Mouse (Mus musculus): ENCODE measurements at regions not wholly inside any gene's neighbourhood (a gene's known extent, or its start where the extent isn't known, plus 50 kb on each side); places are given as distances from the start of the nearest gene placed in this dataset.

GRCm38 (mm10) chrX:81732506-81732905 lies 274.6 kb upstream of the 4930595M18Rik start:
- DNase-seq (ENCODE audit: low spot score in 2 of 2) = no peak

- no peak for DNase-seq (ENCODE audit: low spot score in 2 of 2)
Observed at GRCm38 (mm10) chrX:81729796-81730195, 271.9 kb upstream of the 4930595M18Rik start.

GRCm38 (mm10) chrX:81704023-81704422 lies 246.1 kb upstream of the 4930595M18Rik start:
- DNase-seq (ENCODE audit: low spot score in 2 of 2) = peak in 1 of 2 experiments; percentile 20

All from right cerebral cortex, postnatal 36 days (tissue).